Mouse (Mus musculus) right cerebral cortex, adult 18-20 months (tissue): Measurements from ENCODE around the gene Agrp.

ENCODE experiments used
- DNase-seq: peaks from one replicate; pipeline ENCODE4 v3.0.0; 2022; ENCODE audit warnings: mixed read lengths

Agrp gene

DNA sequence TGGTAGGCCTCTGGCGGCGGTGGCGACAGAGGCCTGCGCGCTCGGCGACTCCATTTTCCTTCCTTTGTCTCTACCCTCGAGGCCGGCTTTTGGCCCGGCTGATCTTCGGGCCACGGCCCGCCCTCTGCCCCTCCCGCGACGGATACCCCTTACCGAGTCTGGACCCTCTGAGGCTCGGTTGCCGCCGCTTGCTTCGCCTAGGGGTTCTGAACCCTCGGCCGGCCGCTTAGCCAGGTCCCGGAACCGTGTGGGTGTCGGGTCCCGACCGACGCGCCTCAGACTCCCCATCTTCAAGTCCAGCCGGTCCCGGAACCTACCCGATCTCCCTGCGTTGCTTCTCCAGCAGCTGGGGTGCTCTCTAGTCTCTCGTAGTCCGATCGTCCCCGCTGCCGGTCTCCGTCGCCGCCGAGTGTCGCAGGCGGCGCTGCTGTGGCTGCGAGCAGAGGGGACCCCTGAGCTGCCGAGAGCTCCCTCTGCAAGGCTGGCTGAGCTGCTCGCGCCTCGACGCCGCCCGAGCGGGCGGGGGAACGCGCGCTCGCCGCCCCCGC is at the start of gene Agrp:
Agrp (minus strand) TSS at position 431 of the 548 bp plus-strand sequence.
- peak; percentile 53 for DNase-seq

DNA sequence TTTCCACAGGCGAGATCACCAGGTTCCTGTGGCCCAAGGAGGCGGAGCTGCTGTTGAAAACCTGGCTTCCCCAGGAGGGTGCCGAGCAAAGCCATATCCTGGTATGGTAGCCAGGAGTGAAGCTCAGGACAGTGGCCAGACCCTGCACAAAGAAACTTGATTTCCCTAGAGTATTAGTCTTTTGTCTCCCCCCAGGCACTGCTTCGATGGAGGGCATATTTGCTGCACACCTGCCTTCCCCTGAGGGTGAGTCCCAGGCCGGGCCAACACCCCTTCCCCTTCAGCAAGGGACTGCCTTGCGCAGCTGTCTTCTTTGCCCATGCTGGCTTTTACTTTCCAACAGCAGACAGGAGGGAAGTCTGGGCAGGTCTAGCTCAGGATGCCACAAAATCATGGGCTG is 49.4 kb upstream of the Agrp start:
- no peak for DNase-seq

DNA sequence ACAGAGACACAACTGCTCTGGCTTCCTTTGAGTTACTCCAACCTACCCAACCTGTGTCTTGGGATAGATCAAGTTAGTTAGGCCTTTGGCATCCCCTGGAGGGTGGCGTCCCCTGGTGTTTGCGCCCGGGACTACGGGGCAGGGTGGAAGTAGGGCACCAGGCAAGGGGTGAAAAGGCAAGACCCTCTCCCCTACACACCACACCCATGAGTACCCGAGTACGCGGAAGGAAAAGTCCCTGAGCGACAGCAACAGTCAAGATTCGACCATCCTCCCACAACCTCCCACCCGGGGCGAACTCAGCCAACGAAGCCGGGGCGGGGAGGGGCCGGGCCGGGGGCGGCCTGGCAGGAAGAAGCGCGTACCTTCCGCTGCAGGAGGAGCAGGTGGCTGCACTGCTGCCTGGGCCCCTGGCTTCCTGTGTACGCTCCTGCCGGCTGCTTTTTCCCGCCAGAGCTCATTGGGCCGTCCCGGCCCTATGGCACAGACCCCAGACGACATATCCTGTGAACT is 48.7 kb upstream of the Agrp start, which contains the start of gene Carmil2:
Carmil2 (plus strand) TSS at position 479 of the 513 bp plus-strand sequence.
- no peak for DNase-seq

DNA sequence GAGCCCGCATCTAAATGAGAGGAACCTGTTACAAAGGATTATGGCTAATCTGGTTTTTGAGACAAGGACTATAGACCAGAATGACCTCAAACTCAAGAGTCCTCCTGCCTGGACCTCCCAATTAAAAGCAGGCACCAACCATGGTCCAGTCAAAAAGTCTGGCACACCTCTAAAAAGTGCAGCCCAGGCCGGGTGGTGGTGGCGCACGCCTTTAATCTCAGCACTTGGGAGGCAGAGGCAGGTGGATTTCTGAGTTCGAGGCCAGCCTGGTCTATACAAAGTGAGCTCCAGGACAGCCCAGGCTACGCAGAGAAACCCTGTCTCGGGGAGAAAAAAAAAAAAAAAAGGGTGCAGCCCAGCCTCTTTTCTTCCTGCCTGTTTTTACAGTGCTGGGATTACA is 48.1 kb upstream of the Agrp start:
- DNase-seq = no peak

DNA sequence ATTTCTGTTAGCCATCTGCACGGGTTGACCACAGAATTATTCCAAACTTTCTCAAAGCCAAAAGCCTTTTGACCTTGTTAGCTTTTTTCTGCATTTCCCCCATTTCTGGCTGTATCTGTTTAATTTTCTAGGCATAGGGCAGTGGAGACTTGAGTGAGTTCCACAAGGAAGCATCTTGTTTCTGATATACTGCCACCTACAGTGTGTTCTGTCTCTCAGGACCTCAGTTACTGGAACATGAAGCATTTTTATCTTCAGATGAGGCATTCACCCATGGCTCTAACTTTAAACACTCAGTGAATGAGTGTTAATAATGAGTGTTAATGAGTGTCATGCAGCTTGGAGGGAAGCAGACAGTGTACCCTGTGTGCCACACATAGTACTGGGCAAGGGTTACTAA is 40.7 kb upstream of the Agrp start:
- DNase-seq = no peak

DNA sequence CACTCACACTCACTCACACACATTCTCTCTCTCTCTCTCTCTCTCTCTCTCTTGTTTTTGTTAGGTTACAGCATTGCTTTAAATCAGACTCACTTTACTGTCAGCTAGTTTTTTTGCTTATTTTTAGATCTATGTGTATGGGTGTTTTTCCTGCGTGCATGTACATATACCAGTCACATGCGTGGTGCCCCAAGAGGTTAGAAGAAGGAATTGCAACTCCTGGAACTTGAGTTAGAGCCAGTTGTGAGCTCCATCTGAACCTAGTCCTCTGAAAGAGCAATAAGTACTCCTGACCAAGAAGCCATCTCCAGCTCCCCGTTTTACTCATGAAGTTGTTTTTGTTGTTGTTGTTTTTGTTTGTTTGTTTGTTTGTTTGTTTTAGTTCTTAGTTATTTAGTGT is 24.0 kb upstream of the Agrp start:
- peak; percentile 12 for DNase-seq

DNA sequence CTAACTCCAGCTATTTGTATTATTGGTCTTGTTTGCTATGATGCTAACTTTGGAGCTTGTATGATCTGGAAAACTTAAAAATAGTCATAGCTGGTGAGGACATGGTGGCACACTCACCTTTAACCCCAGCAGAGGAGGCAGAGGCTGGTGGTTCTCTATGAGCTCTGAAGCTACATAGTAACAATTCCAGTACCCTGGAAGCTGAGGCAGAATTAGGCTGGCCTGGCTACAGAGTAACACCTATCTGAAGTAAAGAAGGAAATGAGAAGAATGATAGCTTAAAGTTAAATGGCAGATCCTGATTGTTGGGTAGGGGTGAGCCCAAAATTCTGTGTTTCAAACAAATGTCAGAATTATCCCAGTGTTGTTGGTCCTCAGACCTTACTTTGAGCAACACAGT is 20.4 kb upstream of the Agrp start:
- no peak for DNase-seq

DNA sequence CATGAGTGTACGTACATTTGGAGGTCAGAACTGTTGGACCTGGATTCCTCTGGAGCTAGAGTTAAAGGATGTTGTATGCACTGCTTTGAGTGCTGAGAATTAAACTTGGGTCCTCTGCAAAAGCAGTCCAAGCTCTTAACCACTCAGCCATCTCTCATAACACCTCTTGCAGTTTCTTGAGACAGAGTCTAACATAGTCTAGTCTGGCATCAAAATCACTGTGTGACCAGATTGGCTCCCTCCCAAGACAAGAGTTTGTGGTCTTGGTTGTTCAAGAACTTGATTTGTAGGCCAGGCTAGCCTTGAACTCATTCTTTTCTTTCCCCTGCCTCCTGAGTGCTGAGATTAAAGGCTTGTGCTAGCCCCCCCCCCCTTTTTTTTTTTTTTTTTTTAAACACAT is 11.7 kb upstream of the Agrp start:
- DNase-seq = no peak

DNA sequence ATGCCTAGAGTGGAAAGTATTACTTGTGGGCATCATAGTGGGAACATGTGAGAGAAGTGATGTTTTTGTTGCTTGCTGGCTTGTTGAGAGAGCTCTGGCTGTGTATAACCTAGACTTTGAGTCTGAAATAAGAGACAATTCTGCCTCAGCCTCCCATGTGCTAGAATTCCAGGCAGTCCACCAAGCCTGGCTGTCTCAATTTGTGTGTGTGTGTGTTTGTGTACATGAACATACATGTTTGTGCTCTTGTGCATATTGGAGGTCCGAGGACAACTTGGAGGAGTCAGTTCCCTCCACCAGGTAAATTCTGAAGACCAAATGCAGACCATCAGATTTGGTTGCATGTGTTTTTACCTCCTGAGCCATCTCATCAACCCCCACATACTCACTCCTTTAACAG is 8.0 kb upstream of the Agrp start:
- no peak for DNase-seq

DNA sequence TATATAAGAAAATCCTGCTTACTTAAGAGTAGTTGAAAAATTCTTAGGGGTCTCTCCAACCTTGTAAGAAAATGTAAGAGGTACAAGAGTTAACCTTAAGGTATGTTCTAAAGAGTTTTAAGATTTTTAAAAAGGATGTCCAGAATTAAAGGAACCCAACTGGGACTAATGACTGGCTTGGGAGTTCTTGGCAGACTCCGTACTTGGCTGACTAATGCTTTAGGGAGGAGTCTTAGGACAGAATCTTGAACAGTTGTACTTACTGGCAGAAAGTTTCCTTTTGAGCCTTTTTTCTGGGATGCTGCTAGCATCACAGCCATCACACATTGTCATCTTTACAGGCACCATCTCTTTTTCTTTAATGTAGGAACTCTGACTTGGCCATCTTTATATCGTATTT is 3.3 kb upstream of the Agrp start:
- no peak for DNase-seq

DNA sequence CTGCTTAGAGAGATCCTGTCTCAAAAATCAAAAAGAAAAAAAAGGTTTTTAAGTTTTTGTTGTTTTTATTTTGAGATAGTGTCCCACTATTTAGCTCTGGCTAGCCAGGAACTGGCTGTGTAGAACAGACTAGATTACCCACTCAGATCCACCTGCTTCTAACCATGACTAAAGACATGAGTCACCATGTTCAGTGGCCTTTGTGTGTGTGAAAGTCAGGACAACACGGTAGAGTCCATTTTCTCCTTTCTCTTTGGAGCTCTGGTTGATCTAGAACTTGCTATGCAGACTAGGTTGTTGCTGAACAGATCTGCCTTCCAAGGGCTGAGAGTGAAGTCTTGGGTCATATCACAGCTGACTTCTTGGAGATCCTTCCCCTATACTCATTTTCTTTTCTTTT is 2.6 kb upstream of the Agrp start:
- DNase-seq = no peak

DNA sequence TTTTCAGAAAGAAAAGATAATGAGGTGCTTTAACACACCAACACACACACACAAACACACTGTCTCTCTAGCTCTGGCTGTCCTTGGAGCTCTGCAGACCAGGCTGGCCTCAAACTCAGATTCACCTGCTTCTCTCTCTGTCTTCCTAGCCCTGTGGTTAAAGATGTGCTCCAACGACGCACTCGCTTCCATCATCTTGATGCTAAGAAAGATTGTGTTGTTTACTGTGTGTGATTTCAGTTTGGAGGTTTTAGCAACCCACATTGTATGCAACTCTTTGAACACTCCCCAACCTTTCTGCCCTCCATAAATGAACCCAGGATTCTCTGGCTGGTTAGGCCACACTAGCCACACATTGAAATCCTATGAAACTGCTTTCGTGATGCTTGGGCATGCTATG is 1.3 kb upstream of the Agrp start:
- DNase-seq = no peak

DNA sequence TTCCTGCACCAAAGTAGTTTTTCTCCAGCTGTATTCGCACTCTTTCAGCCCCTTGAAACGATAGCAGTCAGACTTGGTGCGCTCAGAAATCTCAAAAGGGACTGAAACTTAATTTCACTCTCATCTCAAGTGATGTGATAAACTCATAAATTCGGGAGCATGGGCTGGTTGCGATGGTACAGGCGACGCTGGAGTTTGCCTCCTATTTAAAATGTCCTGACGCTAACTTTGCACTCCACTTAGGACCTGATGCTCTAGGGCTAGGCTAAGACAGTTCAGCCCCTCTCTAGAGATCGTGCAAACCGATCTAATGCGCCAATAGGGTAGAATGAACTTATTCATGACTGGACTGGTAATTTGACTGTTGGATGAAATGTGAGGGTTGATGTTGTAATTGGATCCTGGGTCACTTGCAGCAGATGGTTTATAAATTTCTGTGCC is 428 bp upstream of the Agrp start:
- no peak for DNase-seq

DNA sequence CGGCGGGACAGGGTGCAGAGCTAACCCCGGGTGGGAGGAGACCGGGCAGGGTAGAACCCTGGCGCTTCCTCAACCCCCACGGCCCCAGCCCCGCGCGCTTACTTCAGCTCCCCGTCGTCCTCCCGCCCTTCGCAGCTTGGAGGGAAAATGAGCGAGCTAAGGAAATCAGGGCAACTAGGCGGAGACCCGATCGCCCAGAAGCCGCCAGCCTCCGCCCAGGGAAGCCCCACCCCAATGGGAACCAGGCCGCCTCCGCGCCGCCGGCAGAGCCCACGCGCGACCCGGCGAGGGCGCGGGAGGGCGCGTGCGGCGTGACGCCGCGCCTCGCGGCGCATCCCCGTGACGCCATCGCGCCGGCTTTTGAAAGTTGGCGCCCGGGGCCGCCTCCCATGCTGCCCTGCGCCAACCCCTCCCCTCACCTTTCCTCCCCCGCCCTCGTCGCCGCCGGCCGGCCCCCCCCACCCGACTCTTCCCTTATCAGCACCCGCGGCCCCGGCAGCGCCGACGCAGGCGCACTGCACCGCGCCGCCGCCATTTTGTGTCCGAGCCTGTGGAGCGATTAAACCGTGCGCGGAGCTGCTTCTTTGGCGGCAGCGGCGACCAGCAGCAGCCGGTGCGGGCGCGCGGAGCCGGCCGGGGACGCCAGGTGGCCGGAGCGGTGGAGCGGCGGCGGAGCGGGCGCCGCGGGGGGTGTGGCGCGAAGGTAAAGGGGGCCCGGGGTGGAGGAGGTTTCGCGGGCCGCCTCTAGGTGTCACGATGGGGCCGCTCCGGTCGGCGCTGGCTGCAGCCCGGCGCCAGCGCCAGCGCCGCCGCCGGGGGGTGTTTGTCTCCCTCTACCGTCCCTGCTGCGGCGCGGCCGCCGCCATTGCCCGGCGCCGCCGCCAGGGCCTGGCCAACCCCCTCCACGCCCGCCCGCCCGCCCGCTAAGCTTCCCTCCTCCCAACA is 903 bp downstream of the Agrp start, which contains the start of gene Ctcf:
Ctcf (plus strand) TSS at position 551 of the 945 bp plus-strand sequence.
- DNase-seq = peak; percentile 92

DNA sequence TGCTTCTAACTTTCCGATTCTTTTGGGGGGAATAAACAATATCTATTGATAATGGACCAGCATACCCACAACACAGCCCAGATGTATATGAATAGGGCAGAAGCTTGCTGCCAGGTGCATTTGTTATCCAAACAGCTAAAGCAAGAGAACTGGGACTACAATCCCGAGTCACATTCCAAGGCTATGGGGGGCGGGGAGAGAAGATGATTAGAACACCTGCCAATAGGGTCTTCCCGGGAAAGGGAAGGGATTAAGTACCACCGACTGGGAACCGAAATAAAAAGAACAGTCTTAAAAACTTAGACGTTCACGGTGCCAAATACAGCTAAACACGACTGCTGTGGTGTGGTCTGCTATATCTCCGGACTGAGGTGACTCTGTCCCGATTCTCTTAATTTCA is 1.7 kb downstream of the Agrp start:
- no peak for DNase-seq

DNA sequence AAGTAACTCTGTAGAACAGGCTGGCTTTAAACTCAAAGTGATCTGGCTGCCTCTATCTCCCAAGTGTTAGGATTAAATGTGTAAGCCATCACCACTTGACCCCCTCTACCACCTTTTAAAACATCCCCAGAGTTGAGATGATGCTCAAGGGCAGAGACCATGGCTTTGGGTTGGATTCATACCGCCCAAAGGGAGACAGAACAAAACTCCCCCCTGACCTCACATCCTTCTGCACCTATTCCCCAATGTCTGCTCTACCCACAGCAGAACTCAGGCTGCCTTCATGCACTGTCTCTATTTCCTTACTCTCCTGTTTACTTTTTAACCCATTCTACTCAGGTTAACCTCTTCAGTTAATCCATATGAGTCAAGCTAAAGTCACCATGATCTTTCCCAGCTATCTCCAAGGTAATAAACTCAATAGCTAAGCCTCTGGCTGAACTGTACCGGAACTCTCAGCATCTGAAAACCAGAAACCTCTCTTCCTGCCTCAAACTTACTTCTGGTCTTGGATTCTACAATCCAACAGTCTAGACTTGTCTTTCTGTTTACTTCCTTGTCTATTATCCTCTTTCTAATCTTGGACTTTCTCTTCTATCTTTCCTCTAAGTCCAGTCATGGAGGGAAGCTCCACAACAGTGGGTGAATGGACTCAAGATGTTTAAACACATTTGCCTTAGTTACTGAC is 2.3 kb downstream of the Agrp start:
- DNase-seq = no peak

DNA sequence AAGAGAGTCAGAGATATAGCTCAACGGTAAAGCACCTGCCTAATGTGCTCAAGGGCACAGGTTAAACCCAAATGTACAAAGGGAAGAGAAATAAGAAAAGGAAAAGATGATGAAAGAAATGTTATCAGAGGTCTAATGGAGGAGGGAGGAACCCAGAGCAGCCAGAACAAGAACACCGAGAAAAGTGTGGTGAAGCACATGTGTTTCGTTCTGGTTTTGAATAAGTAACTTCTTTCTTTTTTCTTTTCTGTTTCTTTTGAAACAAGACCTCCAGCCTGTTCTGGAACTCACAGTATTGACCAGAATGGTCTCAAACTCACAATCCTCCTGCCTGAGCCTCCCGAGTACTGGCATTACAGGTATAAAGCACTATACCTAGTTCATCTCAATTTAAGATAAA is 7.9 kb downstream of the Agrp start:
- no peak for DNase-seq

DNA sequence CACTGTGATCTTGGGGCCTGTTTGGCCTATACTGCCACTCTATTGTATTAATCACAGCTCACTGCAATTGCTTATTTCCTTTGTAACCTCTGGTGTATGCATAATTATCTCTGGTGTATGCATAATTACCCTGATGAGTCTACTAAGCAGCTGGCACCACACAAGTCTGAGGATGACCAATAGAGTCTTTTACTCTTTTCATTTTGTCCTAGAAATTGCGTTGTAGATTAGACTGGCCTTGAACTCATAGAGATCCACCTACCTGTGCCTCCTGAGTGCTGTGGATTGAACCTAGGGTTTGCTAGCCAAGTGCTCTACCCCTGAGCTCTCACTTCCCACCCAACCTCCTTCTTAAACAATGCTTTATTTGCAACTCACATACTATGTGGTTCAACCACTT is 11.1 kb downstream of the Agrp start:
- no peak for DNase-seq

DNA sequence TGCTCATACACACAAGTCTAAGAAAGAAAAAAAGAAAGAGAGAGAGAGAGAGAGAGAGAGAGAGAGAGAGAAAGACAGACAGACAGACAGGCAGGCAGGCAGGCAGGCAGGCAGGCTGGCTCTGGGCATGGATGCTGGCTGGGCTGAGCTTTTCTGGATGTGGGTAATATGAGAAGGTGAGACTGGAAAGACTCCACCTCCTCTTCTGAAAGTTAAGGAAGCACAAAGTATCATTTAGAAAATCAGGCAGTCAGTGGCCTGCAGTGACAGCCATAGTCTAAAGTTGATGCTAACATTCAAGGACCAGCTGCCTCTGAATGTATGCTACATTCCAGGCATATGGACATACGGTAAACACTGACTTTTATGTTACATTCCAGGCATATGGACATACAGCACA is 12.4 kb downstream of the Agrp start:
- no peak for DNase-seq

DNA sequence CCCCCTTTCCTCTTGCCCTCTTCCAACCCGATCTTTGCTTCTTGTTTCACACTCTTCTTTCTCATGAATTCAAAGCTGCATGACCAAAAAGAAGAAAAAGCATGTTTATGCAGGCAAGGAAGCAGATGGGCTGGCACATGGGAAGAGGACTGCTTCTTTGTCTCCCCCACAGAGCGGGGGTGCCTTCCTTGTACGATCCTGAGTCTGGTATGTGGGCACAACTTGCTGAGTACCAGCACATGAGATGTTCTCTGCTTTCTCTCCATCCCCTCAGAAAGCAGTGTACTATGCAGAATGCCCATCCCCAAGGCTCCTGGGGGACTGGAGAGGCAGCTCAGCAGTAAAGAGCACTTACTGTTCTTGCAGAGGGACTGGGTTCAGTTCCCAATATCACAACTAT is 12.8 kb downstream of the Agrp start:
- peak; percentile 91 for DNase-seq

DNA sequence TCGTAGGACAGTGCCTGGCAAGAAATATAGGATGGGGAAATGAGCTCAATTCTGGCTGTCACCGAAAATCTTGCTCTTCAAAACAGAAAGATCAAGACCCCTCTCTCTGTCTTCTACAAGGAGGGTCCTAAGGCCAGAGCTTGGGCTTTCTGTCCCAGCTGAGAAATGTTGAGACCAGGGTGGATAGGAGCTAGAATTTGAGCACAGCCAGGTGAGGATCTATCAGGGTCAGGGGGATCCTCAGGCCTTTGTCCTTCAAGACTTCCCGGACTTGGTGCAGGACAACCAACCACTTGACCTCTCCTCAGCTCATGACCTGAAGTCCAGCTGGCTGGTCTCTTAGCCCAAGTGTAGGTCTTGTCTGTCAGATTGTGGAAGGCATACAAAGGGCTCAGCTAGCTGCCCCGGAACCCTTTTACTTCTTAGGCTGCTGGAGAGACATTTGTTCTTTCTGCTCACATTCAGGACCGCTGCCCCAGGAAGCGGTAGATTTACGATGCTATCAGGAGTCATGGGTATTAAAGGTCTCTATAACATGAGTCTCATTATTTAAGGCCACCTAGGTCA is 13.4 kb downstream of the Agrp start:
- DNase-seq = no peak

DNA sequence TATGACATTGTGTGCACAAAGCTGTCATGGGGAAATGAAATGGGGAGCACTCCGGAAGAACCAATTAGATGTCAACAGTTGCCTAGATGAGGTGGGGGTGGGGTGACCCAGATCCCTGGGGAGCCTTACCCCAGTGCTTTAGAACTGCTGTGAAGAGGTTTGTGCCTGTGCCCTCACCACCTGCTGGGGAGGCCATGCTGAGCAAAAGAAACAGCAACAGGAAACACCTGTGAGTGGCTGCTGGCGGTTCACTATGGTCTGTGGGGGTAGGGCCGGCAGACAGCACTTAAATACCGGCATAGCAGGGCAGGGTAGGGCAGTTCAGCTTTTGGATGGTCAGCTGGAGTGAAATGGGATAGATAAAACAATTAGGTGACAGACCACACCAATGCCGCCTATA is 14.1 kb downstream of the Agrp start:
- no peak for DNase-seq

DNA sequence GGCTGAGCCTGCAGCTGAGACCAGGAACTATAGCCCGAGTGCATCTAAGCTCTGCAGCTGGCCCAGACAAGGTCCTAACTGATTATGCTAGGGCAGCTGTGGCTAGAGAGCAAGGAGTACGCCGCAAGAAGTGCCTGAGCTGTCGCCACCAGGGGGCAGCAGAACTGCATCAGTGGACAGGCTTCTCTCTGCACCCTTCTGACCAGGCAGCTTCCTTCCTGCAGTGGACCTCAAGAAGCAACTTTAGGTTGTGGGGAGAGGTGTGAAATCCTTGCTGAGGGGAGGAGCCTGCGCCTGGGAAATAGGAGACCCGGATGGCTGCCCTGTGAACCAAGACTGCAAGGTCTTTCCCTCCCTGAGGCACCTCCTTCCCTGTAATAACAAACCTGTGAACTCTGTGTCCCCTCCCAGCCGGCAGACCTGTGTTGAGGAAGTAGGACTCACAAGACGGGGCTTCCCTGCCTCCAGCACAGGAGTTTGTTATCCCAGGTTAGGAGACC is 14.7 kb downstream of the Agrp start:
- peak; percentile 92 for DNase-seq
